Mouse (Mus musculus) frontal cortex, adult (tissue): ENCODE measurements around the gene Armcx2.
"Not testable (repeated sequence)": the region's sequence is repeated elsewhere in the genome, so short reads cannot be mapped to it uniquely, and the experiment has no call there.

Experiments
- ATAC-seq: cut with Nextera tagmentation; 2 replicates; pipeline ENCODE4 v1.9.2; 2017; ENCODE audit warnings: mild to moderate bottlenecking, moderate library complexity, mixed read lengths; ENCODE audit not compliant: low TSS enrichment

The Armcx2 gene

GRCm38 (mm10) chrX:134808755-134809224 lies at the start of gene Armcx2:
Armcx2 (minus strand) TSS chrX:134809221.
- peak; percentile 96 for ATAC-seq

DNA sequence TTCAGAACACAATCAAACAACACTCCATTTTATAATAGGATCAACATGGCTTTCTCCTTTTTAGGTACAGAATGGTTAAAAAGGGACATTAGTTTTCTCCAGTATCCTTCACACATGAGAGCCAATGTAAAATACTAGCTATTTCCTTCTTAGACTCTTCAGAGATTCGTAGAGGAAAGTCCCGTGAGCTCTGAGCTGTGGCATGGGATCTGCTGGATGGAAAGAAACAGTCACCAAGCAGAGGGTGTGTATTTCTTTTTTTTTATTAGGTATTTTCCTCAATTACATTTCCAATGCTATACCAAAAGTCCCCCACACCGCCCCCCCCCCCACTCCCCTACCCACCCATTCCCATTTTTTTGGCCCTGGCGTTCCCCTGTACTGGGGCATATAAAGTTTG lies 40.6 kb upstream of the Armcx2 start:
- ATAC-seq, result no peak

DNA sequence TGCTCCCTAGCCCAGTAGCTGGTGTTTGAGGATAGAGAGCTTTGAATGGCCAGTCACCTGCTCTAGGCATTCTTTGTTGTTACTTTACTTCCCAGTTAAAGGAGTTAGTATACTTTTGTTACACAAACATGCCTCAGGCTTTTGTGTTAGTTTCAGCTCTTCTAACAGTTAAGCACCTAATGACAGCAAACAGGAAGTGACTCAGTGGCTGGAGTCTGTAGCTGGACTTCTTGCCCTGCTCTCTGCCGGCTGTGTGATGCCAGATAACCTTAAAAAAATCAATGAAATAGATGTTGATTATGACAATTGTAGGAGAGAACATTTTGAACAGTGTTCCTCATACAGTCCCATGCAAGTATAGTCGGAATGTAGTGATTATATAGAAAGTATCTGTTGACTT lies 35.4 kb upstream of the Armcx2 start:
- no peak for ATAC-seq

DNA sequence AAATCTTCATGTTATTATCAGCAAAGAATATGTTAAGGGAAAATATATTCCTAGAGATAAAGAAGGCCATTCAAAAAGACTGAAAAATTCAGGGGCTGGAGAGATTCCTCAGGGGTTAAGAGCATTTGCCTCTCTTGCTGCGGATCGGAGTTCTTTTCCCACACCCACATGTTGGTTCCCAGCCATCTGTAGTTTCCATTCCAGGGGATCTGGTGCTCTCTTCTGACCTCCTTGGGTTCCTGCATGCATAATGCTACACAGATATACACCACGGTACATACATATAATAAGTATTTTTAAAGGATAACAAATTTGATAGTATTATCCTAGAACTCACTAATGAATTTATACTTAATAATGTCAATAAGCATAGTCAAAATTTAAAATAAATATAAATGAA lies 21.5 kb upstream of the Armcx2 start:
- ATAC-seq, result no peak

- peak; percentile 86 for ATAC-seq
Observed at GRCm38 (mm10) chrX:134807833-134808754, 927 bp downstream of the Armcx2 start.

GRCm38 (mm10) chrX:134787728-134788127 lies 21.3 kb downstream of the Armcx2 start:
- ATAC-seq, result no peak

- not testable (repeated sequence) for ATAC-seq
Observed at GRCm38 (mm10) chrX:134763428-134764198, 45.4 kb downstream of the Armcx2 start.

- peak; percentile 13; the same call in 1 of the 2 replicates for ATAC-seq
Observed at GRCm38 (mm10) chrX:134757293-134757995, 51.6 kb downstream of the Armcx2 start.

- peak; percentile 90 for ATAC-seq
Observed at GRCm38 (mm10) chrX:134756434-134757292, 52.4 kb downstream of the Armcx2 start, which contains the start of gene Armcx3. Armcx3 (plus strand) TSS chrX:134756595.
